23 mouse cellular contexts compared by ENCODE assay signal in the genomic region with DNA sequence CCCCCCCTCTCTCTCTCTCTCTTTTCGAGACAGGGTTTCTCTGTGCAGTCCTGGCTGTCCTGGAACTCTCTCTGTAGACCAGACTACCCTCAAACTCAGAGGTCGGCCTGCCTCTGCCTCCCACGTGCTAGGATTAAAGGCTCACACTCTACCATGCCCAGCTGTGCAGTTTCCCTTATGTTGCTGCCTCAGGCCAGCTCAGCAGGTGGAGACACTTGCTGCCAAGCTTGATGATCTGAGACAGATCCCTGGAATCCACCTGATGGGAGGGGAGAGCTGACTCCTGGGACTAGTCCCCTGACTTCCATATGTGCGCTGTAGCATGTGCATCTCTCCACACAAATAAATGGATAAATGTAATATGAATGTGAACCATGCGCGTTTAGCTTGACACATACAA. TPM values are rescaled to one million over a fixed set of nuclear protein-coding genes. Genes with fewer than 3 reads are reported as not detected.
"Had no signal": no experiment of that assay in that cellular context is flagged by ENCODE, and none has a peak within 500 bp of the region (broad histone marks: within the 10 kb centered on the region; RNA-seq: fewer than 3 reads in every experiment).

No protein-coding gene starts in this region.

- DNase-seq: left cerebral cortex, postnatal 4 days; liver; liver, embryonic 13.5 days; liver, postnatal 0 days; lung, adult 18-20 months; lung, adult 2 months; lung, embryonic 14.5 days; lung, postnatal 10 days; lung, postnatal 14 days; lung, postnatal 36 days; lung, postnatal 4 days; midbrain, embryonic 14.5 days had no signal

RNA-seq across cellular contexts. Expression of gene Foxn4, which starts 29.6 kb away (rescaled TPM):
- total RNA-seq: left cerebral cortex, adult 2 months; left cerebral cortex, adult 8-10 months; left cerebral cortex, postnatal 10 days; left cerebral cortex, postnatal 14 days; left cerebral cortex, postnatal 25 days; left cerebral cortex, postnatal 36 days; liver, adult 2 months; megakaryocyte progenitor cell, adult 5-6 weeks; megakaryocyte, adult 5-6 weeks; megakaryocyte-erythroid progenitor cell, adult 5-6 weeks; monocyte, adult 5-6 weeks had no signal
